Mouse (Mus musculus): ENCODE measurements around the gene Slc6a13. TPM values are rescaled to one million over a fixed set of nuclear protein-coding genes. Genes with fewer than 3 reads are reported as not detected.
A peak's percentile ranks its signal among the peaks of the same experiment; 100 is the strongest.

The Slc6a13 gene
- polyA plus RNA-seq, 1 experiment from 2014 or later, result 0.52 TPM

DNA sequence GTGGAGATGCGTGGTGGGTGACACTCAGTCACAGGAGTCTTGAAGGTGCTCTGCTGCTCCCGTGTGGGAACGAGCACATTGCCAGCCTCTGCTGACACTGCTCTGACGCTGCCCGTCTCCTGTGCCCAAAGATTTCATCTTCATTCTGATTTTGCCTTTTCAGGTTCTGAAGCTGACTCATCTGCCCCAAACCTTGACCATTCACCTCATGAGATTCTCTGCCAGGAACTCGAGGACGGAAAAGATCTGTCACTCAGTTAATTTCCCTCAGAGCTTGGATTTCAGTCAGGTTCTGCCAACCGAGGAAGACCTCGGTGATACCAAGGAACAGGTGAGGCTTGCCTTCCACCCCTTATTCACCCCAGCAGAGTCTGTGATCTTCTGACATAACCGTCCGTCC, 37.5 kb upstream of the Slc6a13 start:
- H3K27ac ChIP-seq (replicated peaks), result no peak overlapping the region
- H3K9me3 ChIP-seq (ENCODE audit: control insufficient read depth, low read length), result no peaks in the 10 kb centered on the region
- TF ChIP-seq EP300 (optimal IDR thresholded peaks at IDR 0.05) (no peak), CTCF (IDR thresholded peaks at IDR 0.05; ENCODE audit: low read depth) (no peak)
- no peak overlapping the region for H3K4me3 ChIP-seq (ENCODE audit: low read depth, low read length)
- DNase-seq (ENCODE audit: low spot score), result no peak
- no peak overlapping the region for H3K4me2 ChIP-seq (replicated peaks; ENCODE audit: low read depth)
- no peaks in the 10 kb centered on the region for H3K4me1 ChIP-seq (replicated peaks; ENCODE audit: control insufficient read depth, insufficient read depth)
- H3K9ac ChIP-seq (ENCODE audit: low read length), result no peak overlapping the region
- H3K36me3 ChIP-seq (ENCODE audit: control insufficient read depth, insufficient read depth, low read length), result no peaks in the 10 kb centered on the region
- no peaks in the 10 kb centered on the region for H3K27me3 ChIP-seq (ENCODE audit: control insufficient read depth, insufficient read depth, low read length)
- 88% methylated on average over 11 of the region's 11 CpGs for WGBS
- no peak for ATAC-seq (ENCODE audit: low FRiP score, low TSS enrichment)

DNA sequence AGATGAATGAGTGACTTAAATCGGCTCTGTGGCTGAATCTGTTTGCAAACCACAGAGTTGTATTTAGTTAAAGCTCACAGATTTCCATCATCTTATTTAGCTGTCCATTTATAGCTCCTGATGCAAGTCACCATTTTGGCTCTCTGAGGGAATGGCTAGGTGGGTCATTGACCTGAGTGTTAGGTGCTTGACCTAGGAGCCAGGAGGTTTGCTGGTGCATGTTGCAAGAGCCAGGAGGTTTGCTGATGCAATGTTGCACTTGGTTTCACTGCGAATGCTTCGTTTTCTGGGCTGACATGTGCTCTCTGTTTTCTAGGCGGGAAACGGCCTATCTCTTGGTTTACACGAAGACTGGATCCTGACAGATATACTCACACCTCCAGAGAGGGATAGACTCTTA, 29.9 kb upstream of the Slc6a13 start:
- 81% methylated on average over 6 of the region's 6 CpGs for WGBS
- Histone ChIP-seq H3K9ac (ENCODE audit: low read length) (no peak overlapping the region), H3K4me1 (replicated peaks; ENCODE audit: control insufficient read depth, insufficient read depth) (no peaks in the 10 kb centered on the region), H3K4me3 (ENCODE audit: low read depth, low read length) (no peak overlapping the region), H3K36me3 (ENCODE audit: control insufficient read depth, insufficient read depth, low read length) (no peaks in the 10 kb centered on the region), H3K4me2 (replicated peaks; ENCODE audit: low read depth) (no peak overlapping the region), H3K27me3 (ENCODE audit: control insufficient read depth, insufficient read depth, low read length) (no peaks in the 10 kb centered on the region), H3K9me3 (ENCODE audit: control insufficient read depth, low read length) (no peaks in the 10 kb centered on the region), H3K27ac (replicated peaks) (no peak overlapping the region)
- DNase-seq (ENCODE audit: low spot score) (no peak), ATAC-seq (ENCODE audit: low FRiP score, low TSS enrichment) (no peak)
- no peak for TF ChIP-seq CTCF (IDR thresholded peaks at IDR 0.05; ENCODE audit: low read depth)
- TF ChIP-seq EP300 (optimal IDR thresholded peaks at IDR 0.05), result no peak

GRCm38 (mm10) chr6:121271707-121272074, 28.3 kb upstream of the Slc6a13 start:
- Histone ChIP-seq H3K9me3 (ENCODE audit: control insufficient read depth, low read length) (no peaks in the 10 kb centered on the region), H3K4me2 (replicated peaks; ENCODE audit: low read depth) (0 out of 2 replicates have a peak overlapping the region, but pooled peaks have one; percentile 64), H3K27me3 (ENCODE audit: control insufficient read depth, insufficient read depth, low read length) (no peaks in the 10 kb centered on the region), H3K36me3 (ENCODE audit: control insufficient read depth, insufficient read depth, low read length) (no peaks in the 10 kb centered on the region), H3K9ac (ENCODE audit: low read length) (no peak overlapping the region), H3K4me1 (replicated peaks; ENCODE audit: control insufficient read depth, insufficient read depth) (no peaks in the 10 kb centered on the region), H3K27ac (replicated peaks) (no peak overlapping the region), H3K4me3 (ENCODE audit: low read depth, low read length) (peak overlapping the region; percentile 33; the same call in 1 of the 2 replicates)
- 9% methylated on average over 4 of the region's 4 CpGs for WGBS
- ATAC-seq (ENCODE audit: low FRiP score, low TSS enrichment), result no peak
- TF ChIP-seq CTCF (IDR thresholded peaks at IDR 0.05; ENCODE audit: low read depth) (no peak), EP300 (optimal IDR thresholded peaks at IDR 0.05) (no peak)
- no peak for DNase-seq (ENCODE audit: low spot score)

- peak overlapping the region; percentile 37 for H3K27ac ChIP-seq (replicated peaks)
- no peaks in the 10 kb centered on the region for H3K27me3 ChIP-seq (ENCODE audit: control insufficient read depth, insufficient read depth, low read length)
- TF ChIP-seq CTCF (IDR thresholded peaks at IDR 0.05; ENCODE audit: low read depth), result peak; percentile 94
- no peak for TF ChIP-seq EP300 (optimal IDR thresholded peaks at IDR 0.05)
- H3K4me2 ChIP-seq (replicated peaks; ENCODE audit: low read depth), result peak overlapping the region; percentile 64
- no peaks in the 10 kb centered on the region for H3K36me3 ChIP-seq (ENCODE audit: control insufficient read depth, insufficient read depth, low read length)
- H3K9me3 ChIP-seq (ENCODE audit: control insufficient read depth, low read length), result no peaks in the 10 kb centered on the region
- H3K4me1 ChIP-seq (replicated peaks; ENCODE audit: control insufficient read depth, insufficient read depth), result no peaks in the 10 kb centered on the region
- ATAC-seq (ENCODE audit: low FRiP score, low TSS enrichment) (peak; percentile 90), DNase-seq (ENCODE audit: low spot score) (peak; percentile 75)
- 14% methylated on average over 17 of the region's 17 CpGs for WGBS
- peak overlapping the region; percentile 33 for H3K4me3 ChIP-seq (ENCODE audit: low read depth, low read length)
- no peak overlapping the region for H3K9ac ChIP-seq (ENCODE audit: low read length)
Measured at GRCm38 (mm10) chr6:121272075-121272800, 27.8 kb upstream of the Slc6a13 start.

DNA sequence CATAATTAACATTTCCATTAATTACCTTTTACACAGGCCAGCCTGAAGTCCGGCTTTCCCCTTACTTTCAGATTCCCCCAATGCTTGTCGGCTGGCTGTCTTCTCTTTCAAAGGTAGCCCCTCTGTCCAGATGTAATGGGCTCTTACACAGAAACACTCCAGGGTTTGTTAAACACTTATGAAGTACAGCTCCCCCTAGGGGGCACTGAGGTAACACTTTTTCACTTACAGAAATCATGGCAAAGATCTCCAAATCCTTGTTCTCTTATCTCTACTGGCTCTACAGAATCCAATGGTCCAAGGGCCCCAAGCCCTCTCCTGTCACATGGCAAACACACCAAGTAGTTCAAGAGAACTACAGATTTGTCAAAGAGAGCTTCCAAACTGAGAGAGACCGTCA, 25.7 kb upstream of the Slc6a13 start:
- no peaks in the 10 kb centered on the region for H3K27me3 ChIP-seq (ENCODE audit: control insufficient read depth, insufficient read depth, low read length)
- no peak overlapping the region for H3K27ac ChIP-seq (replicated peaks)
- no peaks in the 10 kb centered on the region for H3K4me1 ChIP-seq (replicated peaks; ENCODE audit: control insufficient read depth, insufficient read depth)
- no peaks in the 10 kb centered on the region for H3K36me3 ChIP-seq (ENCODE audit: control insufficient read depth, insufficient read depth, low read length)
- TF ChIP-seq CTCF (IDR thresholded peaks at IDR 0.05; ENCODE audit: low read depth) (peak; percentile 60), EP300 (optimal IDR thresholded peaks at IDR 0.05) (no peak)
- WGBS, result 82% methylated on average over 3 of the region's 3 CpGs
- no peak overlapping the region for H3K4me2 ChIP-seq (replicated peaks; ENCODE audit: low read depth)
- DNase-seq (ENCODE audit: low spot score) (no peak), ATAC-seq (ENCODE audit: low FRiP score, low TSS enrichment) (no peak)
- H3K9me3 ChIP-seq (ENCODE audit: control insufficient read depth, low read length), result no peaks in the 10 kb centered on the region
- H3K4me3 ChIP-seq (ENCODE audit: low read depth, low read length), result no peak overlapping the region
- H3K9ac ChIP-seq (ENCODE audit: low read length), result no peak overlapping the region

DNA sequence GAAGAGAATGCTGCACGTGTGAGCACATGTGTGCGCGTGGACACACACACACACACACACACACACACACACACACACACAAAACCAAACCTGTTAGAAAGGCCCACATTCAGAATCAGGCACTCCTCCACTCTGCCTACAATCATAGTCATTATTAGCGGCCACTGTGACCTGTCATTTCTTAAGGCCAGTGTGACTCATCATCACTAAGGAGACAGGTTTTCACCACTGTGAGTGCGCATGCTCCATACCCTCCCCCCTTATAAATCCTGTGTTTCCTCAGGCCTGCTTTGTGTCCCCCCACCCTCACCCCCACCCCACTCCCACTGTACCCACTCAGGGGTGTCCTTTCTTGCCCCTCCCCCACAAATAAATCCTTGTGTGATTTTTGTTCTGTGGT, 15.9 kb upstream of the Slc6a13 start:
- H3K36me3 ChIP-seq (ENCODE audit: control insufficient read depth, insufficient read depth, low read length), result no peaks in the 10 kb centered on the region
- H3K27me3 ChIP-seq (ENCODE audit: control insufficient read depth, insufficient read depth, low read length), result no peaks in the 10 kb centered on the region
- 86% methylated on average over 5 of the region's 5 CpGs for WGBS
- TF ChIP-seq EP300 (optimal IDR thresholded peaks at IDR 0.05), result no peak
- TF ChIP-seq CTCF (IDR thresholded peaks at IDR 0.05; ENCODE audit: low read depth), result no peak
- ATAC-seq (ENCODE audit: low FRiP score, low TSS enrichment) (no peak), DNase-seq (ENCODE audit: low spot score) (no peak)
- H3K27ac ChIP-seq (replicated peaks), result no peak overlapping the region
- H3K4me3 ChIP-seq (ENCODE audit: low read depth, low read length), result no peak overlapping the region
- H3K4me1 ChIP-seq (replicated peaks; ENCODE audit: control insufficient read depth, insufficient read depth), result no peaks in the 10 kb centered on the region
- H3K9ac ChIP-seq (ENCODE audit: low read length), result no peak overlapping the region
- no peak overlapping the region for H3K4me2 ChIP-seq (replicated peaks; ENCODE audit: low read depth)
- no peaks in the 10 kb centered on the region for H3K9me3 ChIP-seq (ENCODE audit: control insufficient read depth, low read length)
